Mouse (Mus musculus) adrenal gland, postnatal 14 days (tissue): ENCODE data around the gene Cdk5. TPM values are rescaled to one million over a fixed set of nuclear protein-coding genes. Genes with fewer than 3 reads are reported as not detected.

Source experiments
- DNase-seq: peaks from one replicate; pipeline ENCODE4 v3.0.0; 2021; ENCODE audit warnings: mixed read lengths
- total RNA-seq: library from RNA; stranded (reverse); gene quantifications from 2 replicates; pipeline ENCODE4 v1.2.3, GENCODE M21; 2021

The Cdk5 gene
- total RNA-seq, 1 experiment from 2014 or later, result 38.7 TPM

DNA sequence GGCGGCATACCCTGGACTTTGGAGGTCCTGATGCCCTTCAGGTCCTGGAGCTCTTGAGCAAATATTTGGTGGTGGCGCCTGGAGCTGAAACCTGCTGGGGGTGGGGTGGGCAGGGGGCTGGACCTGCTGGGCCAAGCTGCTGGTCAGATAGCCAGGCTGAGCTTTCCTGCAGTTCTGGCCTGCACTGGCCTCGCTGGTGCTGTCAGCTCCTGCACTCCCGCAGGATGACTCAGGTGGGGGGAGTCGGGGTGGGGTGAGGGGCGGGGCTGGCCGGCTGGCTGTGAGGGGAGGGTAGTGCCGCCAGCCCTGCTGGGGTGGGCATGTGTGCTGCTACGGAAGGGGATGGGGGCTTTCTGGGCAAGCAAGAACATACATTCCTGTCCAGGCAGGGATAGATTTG is 5.3 kb upstream of the Cdk5 start:
- DNase-seq, result peak; percentile 68

- peak; percentile 24 for DNase-seq
Measured at GRCm38 (mm10) chr5:24427981-24428402, 4.7 kb upstream of the Cdk5 start.

DNA sequence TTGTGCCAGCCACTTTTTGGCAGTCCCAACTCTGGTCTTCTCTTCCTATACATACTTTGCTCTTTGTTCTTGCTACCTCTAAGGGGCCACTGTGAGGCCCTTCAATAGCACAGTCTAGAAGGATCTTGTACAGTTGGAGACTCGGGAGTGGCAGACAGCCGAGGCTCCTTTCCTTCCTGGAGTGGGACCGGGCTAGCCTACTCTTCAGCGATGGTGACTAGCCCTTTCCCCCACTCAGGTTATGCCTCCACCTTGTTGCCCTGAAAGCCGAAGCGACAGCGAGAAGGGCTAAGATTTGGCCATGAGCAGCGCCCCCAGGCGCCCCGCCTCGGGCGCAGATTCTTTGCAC is 3.9 kb upstream of the Cdk5 start:
- DNase-seq, result no peak

DNA sequence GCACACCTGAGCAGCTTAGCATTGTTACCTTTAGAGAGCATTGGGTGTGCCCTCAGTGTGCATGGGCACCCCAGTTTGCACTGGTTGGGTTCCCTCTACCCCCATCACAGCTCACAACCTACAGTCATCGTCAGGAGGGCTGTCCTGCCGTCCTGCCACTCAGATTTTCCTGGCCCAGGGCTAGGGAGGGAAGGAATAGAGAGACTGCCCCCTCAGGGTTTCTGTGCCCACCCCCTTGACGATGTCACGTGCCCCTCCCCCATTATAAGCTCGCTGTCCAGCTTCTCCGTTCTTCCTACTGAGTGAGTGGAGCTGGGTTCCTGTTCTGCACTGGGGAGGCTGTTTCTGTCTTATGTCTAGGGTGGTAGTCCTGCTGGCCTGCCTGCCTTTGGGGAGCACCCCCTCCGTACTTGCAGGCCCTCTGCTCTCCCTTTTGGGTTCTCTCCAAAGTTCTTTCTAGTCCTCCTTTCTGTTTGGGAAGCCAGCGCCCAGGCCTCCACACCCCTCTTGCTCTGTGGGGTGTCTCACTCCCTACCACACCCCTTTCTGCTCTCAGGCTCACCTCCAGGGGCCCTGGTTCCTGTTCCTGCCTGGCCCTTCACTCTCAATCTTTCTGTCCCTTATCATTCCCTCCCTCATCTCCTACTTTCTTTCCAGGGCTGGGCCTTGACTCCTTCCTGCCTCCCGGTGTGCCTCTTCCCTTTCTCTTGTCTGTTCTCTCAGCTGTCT is 3.4 kb upstream of the Cdk5 start:
- no peak for DNase-seq

GRCm38 (mm10) chr5:24426037-24426432 is 2.7 kb upstream of the Cdk5 start:
- DNase-seq, result no peak

DNA sequence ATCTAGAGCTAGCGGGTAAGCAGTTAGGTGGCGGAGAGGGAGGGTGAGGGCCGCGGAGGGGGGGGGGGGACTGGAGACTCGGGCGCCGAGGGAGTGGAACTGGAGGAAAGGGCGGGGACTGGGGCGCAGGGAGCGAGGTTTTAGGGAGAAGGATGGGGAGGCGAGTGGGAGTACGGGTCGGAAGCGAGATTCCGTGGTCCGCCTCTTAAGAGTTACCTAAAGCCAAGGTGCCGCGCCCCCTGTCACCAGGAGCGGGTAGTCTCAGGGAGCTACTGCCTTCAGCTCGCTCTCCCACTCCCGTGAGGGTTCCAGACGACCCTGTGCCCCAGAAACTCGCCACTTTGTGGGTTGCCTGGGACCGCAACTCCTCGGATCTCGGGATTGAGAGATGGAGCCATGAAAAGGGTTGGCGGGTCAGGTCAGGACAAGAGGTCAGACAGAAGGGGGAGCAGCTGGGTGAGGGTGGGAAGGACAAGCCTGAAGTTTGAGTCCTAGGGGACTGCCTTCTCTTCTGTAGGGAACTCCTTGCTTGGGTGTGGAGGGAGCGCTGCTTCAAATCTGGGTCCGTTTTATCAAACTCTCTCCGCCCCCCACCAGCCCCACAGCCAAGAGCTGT is 2.2 kb upstream of the Cdk5 start:
- DNase-seq, result no peak

DNA sequence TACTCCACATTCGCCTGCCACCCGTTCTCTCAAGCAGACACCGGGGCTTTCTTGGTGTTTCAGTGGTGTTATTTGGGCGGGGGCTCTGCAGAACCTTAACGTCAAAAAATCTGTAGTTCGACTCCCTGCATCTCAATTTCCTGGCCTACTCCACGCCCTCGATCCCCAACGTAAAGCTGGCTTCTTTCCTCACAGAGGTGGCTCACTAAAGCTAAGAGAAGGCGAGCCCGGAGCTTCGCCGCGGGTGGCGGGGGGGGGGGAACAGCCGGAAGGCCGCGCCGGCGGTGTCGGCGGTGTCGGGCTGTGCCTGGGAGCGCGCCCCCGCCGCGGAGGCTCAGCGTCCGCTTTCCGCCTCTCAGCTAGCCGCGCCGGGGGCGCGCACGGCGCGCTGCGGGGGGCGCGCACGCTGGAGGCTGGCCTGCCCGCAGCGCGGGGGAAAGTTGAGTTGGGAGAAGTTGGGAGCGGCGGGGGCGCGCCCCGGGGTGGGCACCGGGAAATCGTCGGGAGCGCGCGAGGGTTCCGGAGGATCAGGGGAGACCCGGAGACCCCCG is 1.6 kb upstream of the Cdk5 start:
- DNase-seq, result peak; percentile 93

DNA sequence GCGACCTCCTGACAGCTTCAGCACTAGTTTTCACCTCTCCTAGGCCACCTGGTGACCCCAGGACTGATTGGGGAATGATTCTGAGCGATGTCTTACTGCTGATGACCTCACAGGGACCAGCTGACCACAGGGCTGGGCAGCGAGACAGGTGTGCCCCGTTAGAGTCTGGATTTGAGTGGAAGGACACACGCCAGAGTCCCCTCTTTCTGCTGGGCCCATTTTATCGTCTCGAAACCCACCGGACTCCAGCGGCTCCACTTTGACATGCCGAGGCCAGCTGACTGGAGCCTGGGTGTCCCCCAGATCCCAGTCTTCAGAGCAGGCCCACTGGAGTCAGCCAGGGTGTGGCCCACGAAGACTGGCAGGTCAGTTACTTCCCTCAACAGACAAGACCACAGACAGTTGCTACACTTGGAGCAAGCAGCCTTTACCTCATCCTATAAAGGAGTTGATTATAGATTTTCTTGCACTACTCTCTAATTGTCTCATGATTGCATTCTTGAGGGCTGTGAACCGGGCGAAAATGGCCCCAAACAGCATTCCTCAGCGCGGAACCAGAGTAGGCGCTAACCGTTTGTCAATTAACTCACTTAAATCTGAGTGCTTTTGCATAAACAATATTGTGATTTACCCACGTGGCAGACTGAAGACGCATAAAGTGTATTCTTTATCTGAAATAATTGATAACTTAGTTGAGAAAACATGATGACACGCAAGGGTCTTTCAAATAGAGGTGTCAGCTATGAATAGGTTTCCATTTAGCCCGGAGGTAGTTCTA is 863 bp upstream of the Cdk5 start:
- no peak for DNase-seq

DNA sequence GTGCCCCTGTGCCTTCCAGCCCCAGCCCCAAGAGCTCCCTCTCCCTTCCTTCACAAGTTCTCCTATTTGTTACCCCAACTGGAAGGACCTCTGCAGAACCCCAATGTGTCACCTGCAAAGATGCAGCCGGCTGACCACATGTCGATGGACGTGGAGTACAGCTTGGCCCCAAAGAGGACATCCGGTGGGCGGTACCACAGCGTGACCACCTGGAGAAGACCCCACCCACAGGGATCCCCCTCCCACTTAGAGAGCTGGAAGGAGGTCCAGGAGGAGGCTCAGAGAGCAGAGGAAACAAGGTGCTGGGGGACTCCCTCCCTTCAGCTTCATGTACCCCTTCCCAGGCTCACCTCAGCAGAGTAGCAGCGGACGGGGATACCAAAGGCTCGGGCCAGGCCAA is 2.9 kb downstream of the Cdk5 start:
- no peak for DNase-seq

GRCm38 (mm10) chr5:24417587-24417986 is 5.7 kb downstream of the Cdk5 start:
- no peak for DNase-seq

GRCm38 (mm10) chr5:24416222-24416736 is 7.1 kb downstream of the Cdk5 start:
- DNase-seq, result peak; percentile 76

- DNase-seq, result peak; percentile 53
Measured at GRCm38 (mm10) chr5:24413938-24414337, 9.4 kb downstream of the Cdk5 start.

DNA sequence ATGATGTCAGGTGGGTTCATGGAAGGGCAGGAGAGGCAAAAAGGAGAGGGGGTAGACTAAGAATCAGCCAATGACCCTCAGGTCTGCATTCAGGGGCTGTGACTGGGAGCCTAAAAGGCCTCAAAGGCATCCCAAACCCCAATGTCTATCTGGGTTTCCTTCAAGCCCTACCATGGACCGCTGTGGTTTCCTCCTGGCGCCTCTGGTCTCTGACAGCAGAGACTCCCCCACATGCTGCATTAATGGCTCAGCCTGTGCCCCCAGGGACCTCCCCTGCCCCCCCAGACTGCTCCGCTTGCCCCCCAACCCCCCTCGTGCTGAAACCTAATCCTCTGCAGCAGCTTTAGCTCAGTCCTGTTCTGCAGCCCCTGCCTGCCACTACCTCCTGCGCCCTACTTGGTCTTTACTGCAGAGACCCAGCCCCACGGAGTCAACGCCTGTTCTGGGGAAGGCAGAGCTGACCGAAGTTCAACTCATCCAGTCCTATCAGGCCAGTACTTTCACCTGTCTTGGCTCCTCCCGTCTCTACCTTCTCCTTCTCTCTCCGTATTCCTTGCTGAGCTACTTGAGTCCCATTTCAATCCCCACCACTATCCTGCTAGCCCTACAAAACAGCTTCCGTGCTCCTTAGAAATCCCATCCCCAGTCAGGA is 10.2 kb downstream of the Cdk5 start, which contains the start of gene Asic3:
TSS of gene Asic3 (plus strand) at position 351 of the 652 bp plus-strand sequence.
- DNase-seq, result no peak

- no peak for DNase-seq
Measured at GRCm38 (mm10) chr5:24412063-24412462, 11.3 kb downstream of the Cdk5 start.

- DNase-seq, result no peak
Measured at GRCm38 (mm10) chr5:24409466-24409865, 13.9 kb downstream of the Cdk5 start.

DNA sequence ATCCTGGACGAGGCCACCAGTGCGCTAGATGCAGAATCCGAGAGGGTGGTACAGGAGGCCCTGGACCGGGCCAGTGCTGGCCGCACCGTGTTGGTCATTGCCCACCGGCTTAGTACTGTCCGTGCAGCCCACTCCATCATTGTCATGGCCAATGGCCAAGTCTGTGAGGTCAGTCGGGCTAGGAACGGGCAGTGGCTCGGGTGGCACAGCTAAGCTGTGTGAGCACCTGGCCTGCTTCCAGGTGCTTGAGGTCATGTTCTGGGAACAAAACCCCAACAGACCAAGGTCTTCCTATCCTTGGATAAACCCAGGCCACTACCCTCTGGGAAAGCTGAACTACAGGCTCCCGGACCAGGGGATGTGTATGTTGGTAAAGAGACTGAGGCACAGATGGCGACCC is 14.7 kb downstream of the Cdk5 start:
- DNase-seq, result peak; percentile 79

DNA sequence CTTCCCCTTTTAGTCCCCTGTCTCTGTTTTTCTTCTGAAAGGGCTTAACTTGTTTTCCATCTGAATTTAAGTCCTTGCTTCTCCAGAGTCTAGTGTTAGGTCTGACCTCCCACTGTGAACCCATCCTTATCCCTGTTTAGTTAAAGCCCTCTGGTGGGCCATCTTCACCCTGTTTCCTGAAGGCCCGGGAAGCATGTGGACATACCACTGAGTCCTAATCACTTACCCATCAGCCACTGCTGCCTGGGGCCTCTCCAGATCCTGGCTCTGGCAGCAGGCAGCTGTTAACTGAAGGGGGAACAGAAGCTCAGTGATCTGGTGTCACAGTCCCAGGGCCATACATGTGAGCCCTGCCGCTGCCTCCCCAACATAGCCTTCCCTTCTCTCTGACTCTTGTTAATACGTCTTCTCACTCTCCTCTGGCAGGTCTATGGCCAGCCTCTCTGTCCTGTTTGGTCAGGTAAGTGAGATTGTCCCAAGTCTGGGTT is 17.9 kb downstream of the Cdk5 start:
- DNase-seq, result no peak

- DNase-seq, result no peak
Measured at GRCm38 (mm10) chr5:24404594-24405360, 18.6 kb downstream of the Cdk5 start.

DNA sequence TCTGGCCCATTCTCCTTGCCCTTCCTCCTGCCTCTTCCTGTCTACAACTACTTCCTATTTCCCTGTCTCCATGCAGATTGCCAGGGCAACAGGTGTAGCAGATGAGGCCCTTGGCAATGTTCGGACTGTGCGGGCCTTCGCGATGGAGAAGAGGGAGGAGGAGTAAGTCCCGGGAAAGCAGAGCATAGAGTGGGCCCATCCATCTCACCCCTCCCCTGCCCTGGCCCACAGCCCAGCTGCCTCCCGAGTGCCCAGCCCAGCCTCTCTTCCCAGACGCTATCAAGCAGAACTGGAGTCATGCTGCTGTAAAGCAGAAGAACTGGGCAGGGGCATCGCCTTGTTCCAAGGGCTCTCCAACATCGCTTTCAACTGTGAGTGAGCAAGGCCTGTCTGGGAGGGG is 21.4 kb downstream of the Cdk5 start:
- DNase-seq, result no peak

GRCm38 (mm10) chr5:24400911-24401605 is 22.3 kb downstream of the Cdk5 start:
- no peak for DNase-seq

GRCm38 (mm10) chr5:24400362-24400761 is 23.0 kb downstream of the Cdk5 start:
- DNase-seq, result no peak
